Mouse (Mus musculus): ENCODE data around the gene Patz1.
A peak's percentile ranks its signal among the peaks of the same experiment; 100 is the strongest.

The Patz1 gene

GRCm38 (mm10) chr11:3292711-3293249 is 4.1 kb downstream of the Patz1 start:
- peak; percentile 62 for DNase-seq

GRCm38 (mm10) chr11:3293361-3293760 is 4.7 kb downstream of the Patz1 start:
- DNase-seq: no peak

GRCm38 (mm10) chr11:3294641-3295040 is 6.0 kb downstream of the Patz1 start:
- no peak for DNase-seq

- no peak for DNase-seq
These were observed 7.4 kb downstream of the Patz1 start for GRCm38 (mm10) chr11:3296056-3296455.

GRCm38 (mm10) chr11:3297871-3298812 is 9.5 kb downstream of the Patz1 start:
- DNase-seq: no peak

GRCm38 (mm10) chr11:3298813-3299185 is 10.1 kb downstream of the Patz1 start:
- no peak for DNase-seq

GRCm38 (mm10) chr11:3301075-3301474 is 12.4 kb downstream of the Patz1 start:
- no peak for DNase-seq

- DNase-seq: no peak
These were observed 13.7 kb downstream of the Patz1 start for GRCm38 (mm10) chr11:3302385-3302784.

- no peak for DNase-seq
These were observed 14.1 kb downstream of the Patz1 start for GRCm38 (mm10) chr11:3302792-3303191.

- DNase-seq: no peak
These were observed 17.1 kb downstream of the Patz1 start for GRCm38 (mm10) chr11:3305821-3306220.

- no peak for DNase-seq
These were observed 19.2 kb downstream of the Patz1 start for GRCm38 (mm10) chr11:3307875-3308274.

GRCm38 (mm10) chr11:3309884-3310283 is 21.2 kb downstream of the Patz1 start:
- DNase-seq: no peak

- no peak for DNase-seq
These were observed 22.3 kb downstream of the Patz1 start for GRCm38 (mm10) chr11:3310789-3311585.

GRCm38 (mm10) chr11:3311586-3312347 is 23.1 kb downstream of the Patz1 start:
- DNase-seq: no peak

GRCm38 (mm10) chr11:3313294-3313693 is 24.6 kb downstream of the Patz1 start:
- DNase-seq: no peak

- peak; percentile 76 for DNase-seq
These were observed 25.5 kb downstream of the Patz1 start for GRCm38 (mm10) chr11:3314148-3314547.

- no peak for DNase-seq
These were observed 29.6 kb downstream of the Patz1 start for GRCm38 (mm10) chr11:3318286-3318685.

- no peak for DNase-seq
These were observed 39.6 kb downstream of the Patz1 start for GRCm38 (mm10) chr11:3328271-3328670.

GRCm38 (mm10) chr11:3328806-3329775 is 40.4 kb downstream of the Patz1 start:
- DNase-seq: peak; percentile 47

GRCm38 (mm10) chr11:3329891-3330451 is 41.3 kb downstream of the Patz1 start, which contains the start of gene Pik3ip1:
Gene Pik3ip1, plus strand, starts transcription at chr11:3330401.
- DNase-seq: no peak

- peak; percentile 95 for DNase-seq
These were observed 41.9 kb downstream of the Patz1 start for GRCm38 (mm10) chr11:3330566-3330965.
